ENCODE assay signal across 10 mouse cellular contexts in genomic region chr11:33201626-33202010, GRCm38 (mm10). TPM values are rescaled to one million over a fixed set of nuclear protein-coding genes. Genes with fewer than 3 reads are reported as not detected.
DNase-seq lines count a peak whose midpoint lies in the region; ATAC-seq lines count a peak whose summit lies in the region.
"Had no signal": no experiment of that assay in that cellular context is flagged by ENCODE, and none has a peak within 500 bp of the region (broad histone marks: within the 10 kb centered on the region; RNA-seq: fewer than 3 reads in every experiment).

No protein-coding gene starts in this region.

- H3K4me1 ChIP-seq in heart, embryonic 16.5 days (ENCODE audit: control insufficient read depth, insufficient read depth, low read length), result peaks cover 11% of the 10 kb centered on the region
- peaks cover 41% of the 10 kb centered on the region for H3K4me1 ChIP-seq in embryonic facial prominence, embryonic 13.5 days
- H3K4me1 ChIP-seq in hindbrain, embryonic 12.5 days, result peaks cover 42% of the 10 kb centered on the region
- peaks cover 20% of the 10 kb centered on the region; the same call in 1 of the 2 replicates for H3K4me1 ChIP-seq in midbrain, embryonic 14.5 days (ENCODE audit: control insufficient read depth, insufficient read depth, low read length)

- no peak overlapping the region for H3K27ac ChIP-seq in heart, embryonic 16.5 days (ENCODE audit: low read length)
- no peak overlapping the region for H3K27ac ChIP-seq in embryonic facial prominence, embryonic 13.5 days
- peak overlapping the region; percentile 79 for H3K27ac ChIP-seq in hindbrain, embryonic 12.5 days
- no peak overlapping the region for H3K27ac ChIP-seq in midbrain, embryonic 14.5 days (replicated peaks; ENCODE audit: low read depth, low read length)

- H3K9ac ChIP-seq in heart, embryonic 16.5 days (ENCODE audit: low read length), result no peak overlapping the region
- H3K9ac ChIP-seq in embryonic facial prominence, embryonic 13.5 days, result peak overlapping the region; percentile 52; the same call in 1 of the 2 replicates
- peak overlapping the region; percentile 63 for H3K9ac ChIP-seq in hindbrain, embryonic 12.5 days
- 0 out of 2 replicates have a peak overlapping the region, but pooled peaks have one; percentile 20 for H3K9ac ChIP-seq in midbrain, embryonic 14.5 days (replicated peaks; ENCODE audit: low read length)

- no peak for ATAC-seq in heart, embryonic 16.5 days (replicated peaks; ENCODE audit: extremely low read depth, insufficient read depth, low FRiP score)
- no peak for ATAC-seq in embryonic facial prominence, embryonic 13.5 days (ENCODE audit: insufficient number of reproducible peaks, insufficient read depth, low FRiP score, low TSS enrichment, low read depth)
- peak; percentile 11; the same call in 1 of the 2 replicates for ATAC-seq in hindbrain, embryonic 12.5 days (ENCODE audit: low FRiP score)
- no peak for ATAC-seq in midbrain, embryonic 14.5 days (ENCODE audit: low FRiP score, low TSS enrichment)
- ATAC-seq in megakaryocyte-erythroid progenitor cell, adult 5-6 weeks (replicated peaks; ENCODE audit: low FRiP score, low TSS enrichment, poor library complexity, severe bottlenecking), result no peak

- no peak for DNase-seq in heart, postnatal 25 days (ENCODE audit: low spot score)
- peak; percentile 55 for DNase-seq in midbrain, embryonic 14.5 days
- no peak for DNase-seq in T-cell, adult 2 months (ENCODE audit: low spot score)
- no peak for DNase-seq in left cerebral cortex, adult 11 months (ENCODE audit: low spot score)

- intact Hi-C loops in heart, postnatal 25 days (cut with DNase I), result no loop called here

- H3K4me3 ChIP-seq in heart, embryonic 16.5 days (ENCODE audit: low read length), result peak overlapping the region; percentile 29
- H3K4me3 ChIP-seq in embryonic facial prominence, embryonic 13.5 days, result peak overlapping the region; percentile 38
- peak overlapping the region; percentile 39 for H3K4me3 ChIP-seq in hindbrain, embryonic 12.5 days
- peak overlapping the region; percentile 23 for H3K4me3 ChIP-seq in midbrain, embryonic 14.5 days (replicated peaks; ENCODE audit: low read depth, low read length)

- H3K36me3 ChIP-seq in heart, embryonic 16.5 days (ENCODE audit: control insufficient read depth, insufficient read depth), result no peaks in the 10 kb centered on the region
- no peaks in the 10 kb centered on the region for H3K36me3 ChIP-seq in embryonic facial prominence, embryonic 13.5 days
- no peaks in the 10 kb centered on the region for H3K36me3 ChIP-seq in hindbrain, embryonic 12.5 days
- no peaks in the 10 kb centered on the region for H3K36me3 ChIP-seq in midbrain, embryonic 14.5 days (ENCODE audit: control insufficient read depth, insufficient read depth, low read length)

- peaks cover 7% of the 10 kb centered on the region; the same call in 1 of the 2 replicates for H3K9me3 ChIP-seq in heart, embryonic 16.5 days (replicated peaks; ENCODE audit: control insufficient read depth, low read length)
- peaks cover 8% of the 10 kb centered on the region; the same call in 1 of the 2 replicates for H3K9me3 ChIP-seq in embryonic facial prominence, embryonic 13.5 days
- 0 out of 2 replicates have a peak, but pooled peaks cover 4% of the 10 kb centered on the region for H3K9me3 ChIP-seq in hindbrain, embryonic 12.5 days (replicated peaks)
- H3K9me3 ChIP-seq in midbrain, embryonic 14.5 days (ENCODE audit: control insufficient read depth, low read length), result 0 out of 2 replicates have a peak, but pooled peaks cover 6% of the 10 kb centered on the region

- H3K27me3 ChIP-seq in heart, embryonic 16.5 days (ENCODE audit: control insufficient read depth, insufficient read depth, low read length), result peaks cover 91% of the 10 kb centered on the region
- peaks cover 100% of the 10 kb centered on the region for H3K27me3 ChIP-seq in embryonic facial prominence, embryonic 13.5 days
- H3K27me3 ChIP-seq in hindbrain, embryonic 12.5 days, result peaks cover 90% of the 10 kb centered on the region
- H3K27me3 ChIP-seq in midbrain, embryonic 14.5 days (ENCODE audit: control insufficient read depth, insufficient read depth, low read length), result peaks cover 89% of the 10 kb centered on the region

- peak overlapping the region; percentile 38 for H3K4me2 ChIP-seq in heart, embryonic 16.5 days (ENCODE audit: low read depth, low read length)
- H3K4me2 ChIP-seq in embryonic facial prominence, embryonic 13.5 days, result peak overlapping the region; percentile 66
- H3K4me2 ChIP-seq in hindbrain, embryonic 12.5 days (replicated peaks), result peak overlapping the region; percentile 57
- H3K4me2 ChIP-seq in midbrain, embryonic 14.5 days (ENCODE audit: low read length), result peak overlapping the region; percentile 49

- 2% methylated on average over 19 of the region's 19 CpGs for WGBS in heart, embryonic 16.5 days
- WGBS in embryonic facial prominence, embryonic 13.5 days, result under 1% methylated on average over 19 of the region's 19 CpGs
- WGBS in hindbrain, embryonic 12.5 days, result 2% methylated on average over 19 of the region's 19 CpGs
- 2% methylated on average over 19 of the region's 19 CpGs for WGBS in midbrain, embryonic 14.5 days

RNA-seq across cellular contexts. Expression of gene Tlx3, which starts 1.8 kb away (rescaled TPM):
- polyA plus RNA-seq in heart, embryonic 16.5 days (2015; fragmentation: Nextera tagmentation; extraction: Ambion mirVana), result not detected in 2 replicates
- total RNA-seq in heart, postnatal 25 days (2021), result not detected
- polyA plus RNA-seq in embryonic facial prominence, embryonic 13.5 days (2015; fragmentation: Nextera tagmentation; extraction: Ambion mirVana), result 1.3 TPM in 1 of 2 replicates, not detected in the other
- polyA plus RNA-seq in hindbrain, embryonic 12.5 days (2016; fragmentation: Nextera tagmentation; extraction: Ambion mirVana), result 29.8 and 33.8 TPM in 2 replicates
- polyA plus RNA-seq in midbrain, embryonic 14.5 days (2014; fragmentation: Nextera tagmentation; extraction: Ambion mirVana), result 3.3 and 6.2 TPM in 2 replicates
- total RNA-seq in megakaryocyte-erythroid progenitor cell, adult 5-6 weeks (2014; fragmentation: Nextera tagmentation), result not detected in 2 replicates
- total RNA-seq in megakaryocyte-erythroid progenitor cell, adult 5-6 weeks (2017), result not detected in 2 replicates
- total RNA-seq: granulocyte monocyte progenitor cell, adult 5-6 weeks; liver, adult 2 months had no signal
- polyA plus RNA-seq: liver, adult 2 months had no signal

RNA-seq across cellular contexts. Expression of gene Npm1, which starts 38.6 kb away (rescaled TPM):
- 424 and 467 TPM in 2 replicates for polyA plus RNA-seq in heart, embryonic 16.5 days (2015; fragmentation: Nextera tagmentation; extraction: Ambion mirVana)
- total RNA-seq in heart, postnatal 25 days (2021), result 100 to 1,000 TPM; 138 to 153 TPM
- polyA plus RNA-seq in embryonic facial prominence, embryonic 13.5 days (2015; fragmentation: Nextera tagmentation; extraction: Ambion mirVana), result 1,092 and 1,164 TPM in 2 replicates
- polyA plus RNA-seq in hindbrain, embryonic 12.5 days (2016; fragmentation: Nextera tagmentation; extraction: Ambion mirVana), result 615 and 624 TPM in 2 replicates
- 485 and 506 TPM in 2 replicates for polyA plus RNA-seq in midbrain, embryonic 14.5 days (2014; fragmentation: Nextera tagmentation; extraction: Ambion mirVana)
- 3,299 and 3,437 TPM in 2 replicates for total RNA-seq in megakaryocyte-erythroid progenitor cell, adult 5-6 weeks (2014; fragmentation: Nextera tagmentation)
- 6,261 and 6,441 TPM in 2 replicates for total RNA-seq in megakaryocyte-erythroid progenitor cell, adult 5-6 weeks (2017)

RNA-seq across cellular contexts. Expression of gene Fgf18, which starts 54.4 kb away (rescaled TPM):
- polyA plus RNA-seq in heart, embryonic 16.5 days (2015; fragmentation: Nextera tagmentation; extraction: Ambion mirVana), result 9.2 and 11.5 TPM in 2 replicates
- total RNA-seq in heart, postnatal 25 days (2021), result 1 to 10 TPM; 5.1 to 6.0 TPM
- polyA plus RNA-seq in embryonic facial prominence, embryonic 13.5 days (2015; fragmentation: Nextera tagmentation; extraction: Ambion mirVana), result 9.8 and 13.7 TPM in 2 replicates
- polyA plus RNA-seq in hindbrain, embryonic 12.5 days (2016; fragmentation: Nextera tagmentation; extraction: Ambion mirVana), result 9.8 and 10.7 TPM in 2 replicates
- polyA plus RNA-seq in midbrain, embryonic 14.5 days (2014; fragmentation: Nextera tagmentation; extraction: Ambion mirVana), result 4.7 and 5.5 TPM in 2 replicates
- not detected in 2 replicates for total RNA-seq in megakaryocyte-erythroid progenitor cell, adult 5-6 weeks (2014; fragmentation: Nextera tagmentation)
- total RNA-seq in megakaryocyte-erythroid progenitor cell, adult 5-6 weeks (2017), result not detected in 2 replicates
- total RNA-seq: granulocyte monocyte progenitor cell, adult 5-6 weeks; liver, adult 2 months had no signal
- polyA plus RNA-seq: liver, adult 2 months had no signal
